Mouse (Mus musculus) hindbrain, embryonic 14.5 days (tissue): ENCODE results near the gene Pum1. TPM values are rescaled to one million over a fixed set of nuclear protein-coding genes. Genes with fewer than 3 reads are reported as not detected.
A peak's percentile ranks its signal among the peaks of the same experiment; 100 is the strongest.

ENCODE experiments used
- ATAC-seq: fragments of 200-750 bp; cut with Nextera tagmentation; 2 replicates; pipeline ENCODE4 v1.8.0; 2017; ENCODE audit warnings: moderate number of reproducible peaks, mild to moderate bottlenecking, moderate TSS enrichment, moderate library complexity; ENCODE audit not compliant: low FRiP score
- DNase-seq: peaks from one replicate; pipeline ENCODE4 v3.0.0-alpha.2; 2015; ENCODE audit warnings: low spot score
- H3K27ac ChIP-seq: fragments of 300-500 bp; sonication (generic); 2 replicates; pipeline ENCODE4 v1.5.1; 2014; ENCODE audit warnings: mild to moderate bottlenecking, moderate library complexity
- H3K27me3 ChIP-seq: fragments of 300-500 bp; sonication (generic); 2 replicates; pipeline ENCODE4 v1.6.1; 2014; ENCODE audit warnings: mild to moderate bottlenecking, low read length, mixed read lengths; ENCODE audit not compliant: control insufficient read depth, insufficient read depth
- H3K36me3 ChIP-seq: fragments of 300-500 bp; sonication (generic); replicated peaks from 2 replicates; pipeline ENCODE4 v1.6.1; 2014; ENCODE audit not compliant: control insufficient read depth, insufficient read depth
- H3K4me1 ChIP-seq: fragments of 300-500 bp; sonication (generic); replicated peaks from 2 replicates; pipeline ENCODE4 v1.6.1; 2014; ENCODE audit warnings: antibody characterized with exemption, low read length, mixed read lengths; ENCODE audit not compliant: control insufficient read depth, insufficient read depth
- H3K4me2 ChIP-seq: fragments of 300-500 bp; sonication (generic); replicated peaks from 2 replicates; pipeline ENCODE4 v1.6.1; 2014; ENCODE audit warnings: mild to moderate bottlenecking, moderate library complexity
- H3K4me3 ChIP-seq: fragments of 300-500 bp; sonication (generic); replicated peaks from 2 replicates; pipeline ENCODE4 v1.5.1; 2014; ENCODE audit warnings: mild to moderate bottlenecking, low read length
- H3K9ac ChIP-seq: fragments of 300-500 bp; sonication (generic); 2 replicates; pipeline ENCODE4 v1.6.1; 2014
- H3K9me3 ChIP-seq: fragments of 300-500 bp; sonication (generic); 2 replicates; pipeline ENCODE4 v1.6.1; 2016; ENCODE audit warnings: low read length; ENCODE audit not compliant: control insufficient read depth
- WGBS: fragments of 180-500 bp; shearing (Covaris S2); extraction: QIAGEN DNeasy Blood & Tissue Kit; methylation state at CpG from one replicate; pipeline ENCODE4 v1.1.7; 2014; 5-methylcytosine and 5-hydroxymethylcytosine counted together
- polyA plus RNA-seq: library from polyadenylated mRNA; unstranded; fragments of >200 nt; fragmentation: Nextera tagmentation; extraction: Ambion mirVana; gene quantifications from 2 replicates; pipeline ENCODE4 v1.2.1, GENCODE M21; 2014

Pum1 gene
- polyA plus RNA-seq, 1 experiment from 2014 or later: 91.1 TPM

- Histone ChIP-seq H3K27ac (no peak overlapping the region), H3K9ac (no peak overlapping the region), H3K4me1 (no peaks in the 10 kb centered on the region), H3K27me3 (no peaks in the 10 kb centered on the region), H3K4me2 (no peak overlapping the region), H3K36me3 (peaks cover 3% of the 10 kb centered on the region), H3K9me3 (no peaks in the 10 kb centered on the region), H3K4me3 (no peak overlapping the region)
- 83% methylated on average over 4 of the region's 4 CpGs for WGBS
- ATAC-seq: no peak
- no peak for DNase-seq
These were observed 72.8 kb downstream of the Pum1 start for GRCm38 (mm10) chr4:130735957-130736356.

GRCm38 (mm10) chr4:130738527-130738926 lies 75.4 kb downstream of the Pum1 start:
- Histone ChIP-seq H3K27ac (no peak overlapping the region), H3K27me3 (no peaks in the 10 kb centered on the region), H3K4me1 (no peaks in the 10 kb centered on the region), H3K9me3 (no peaks in the 10 kb centered on the region), H3K9ac (no peak overlapping the region), H3K4me3 (no peak overlapping the region), H3K36me3 (peaks cover 23% of the 10 kb centered on the region), H3K4me2 (no peak overlapping the region)
- peak; percentile 80 for DNase-seq
- ATAC-seq: peak; percentile 51; the same call in 1 of the 2 replicates
- WGBS: 64% methylated on average over 2 of the region's 2 CpGs

- H3K36me3 ChIP-seq: peaks cover 78% of the 10 kb centered on the region
- H3K9me3 ChIP-seq: no peaks in the 10 kb centered on the region
- H3K27me3 ChIP-seq: no peaks in the 10 kb centered on the region
- DNase-seq (no peak), ATAC-seq (no peak)
- H3K4me1 ChIP-seq: no peaks in the 10 kb centered on the region
- no peak overlapping the region for H3K4me2 ChIP-seq
- no peak overlapping the region for H3K4me3 ChIP-seq
- H3K9ac ChIP-seq: no peak overlapping the region
- WGBS: 87% methylated on average over 4 of the region's 4 CpGs
- H3K27ac ChIP-seq: 0 out of 2 replicates have a peak overlapping the region, but pooled peaks have one; percentile 30
These were observed 80.9 kb downstream of the Pum1 start for GRCm38 (mm10) chr4:130744058-130744457.

- Histone ChIP-seq H3K4me2 (no peak overlapping the region), H3K27ac (no peak overlapping the region), H3K36me3 (peaks cover 95% of the 10 kb centered on the region), H3K9ac (no peak overlapping the region), H3K27me3 (no peaks in the 10 kb centered on the region), H3K4me3 (no peak overlapping the region), H3K9me3 (no peaks in the 10 kb centered on the region), H3K4me1 (no peaks in the 10 kb centered on the region)
- DNase-seq (no peak), ATAC-seq (no peak)
- WGBS: 77% methylated on average over 5 of the region's 5 CpGs
These were observed 82.6 kb downstream of the Pum1 start for GRCm38 (mm10) chr4:130745561-130746306.

- no peak for DNase-seq
- no peak for ATAC-seq
- Histone ChIP-seq H3K27me3 (no peaks in the 10 kb centered on the region), H3K36me3 (peaks cover 99% of the 10 kb centered on the region), H3K4me3 (no peak overlapping the region), H3K4me2 (no peak overlapping the region), H3K4me1 (no peaks in the 10 kb centered on the region), H3K27ac (no peak overlapping the region), H3K9me3 (no peaks in the 10 kb centered on the region), H3K9ac (no peak overlapping the region)
- 71% methylated on average over 7 of the region's 7 CpGs for WGBS
These were observed 86.4 kb downstream of the Pum1 start for GRCm38 (mm10) chr4:130749566-130749965.

GRCm38 (mm10) chr4:130751966-130752365 lies 88.8 kb downstream of the Pum1 start:
- ATAC-seq: no peak
- WGBS: 85% methylated on average over 2 of the region's 2 CpGs
- peaks cover 89% of the 10 kb centered on the region for H3K36me3 ChIP-seq

GRCm38 (mm10) chr4:130752591-130752990 lies 89.5 kb downstream of the Pum1 start:
- no peak overlapping the region for H3K9ac ChIP-seq
- H3K27ac ChIP-seq: no peak overlapping the region
- H3K36me3 ChIP-seq: peaks cover 88% of the 10 kb centered on the region
- no peak for ATAC-seq
- no peak overlapping the region for H3K4me2 ChIP-seq
- H3K4me3 ChIP-seq: no peak overlapping the region
- H3K27me3 ChIP-seq: no peaks in the 10 kb centered on the region
- no peaks in the 10 kb centered on the region for H3K9me3 ChIP-seq
- no peak for DNase-seq
- H3K4me1 ChIP-seq: no peaks in the 10 kb centered on the region
- 74% methylated on average over 7 of the region's 7 CpGs for WGBS

More at GRCm38 (mm10) chr4:130751966-130752365, 88.8 kb downstream of the Pum1 start:
- no peak for DNase-seq
- H3K27me3 ChIP-seq: no peaks in the 10 kb centered on the region
- no peaks in the 10 kb centered on the region for H3K9me3 ChIP-seq
- no peak overlapping the region for H3K9ac ChIP-seq
- H3K4me2 ChIP-seq: no peak overlapping the region
- H3K4me1 ChIP-seq: no peaks in the 10 kb centered on the region
- H3K27ac ChIP-seq: no peak overlapping the region
- H3K4me3 ChIP-seq: no peak overlapping the region

GRCm38 (mm10) chr4:130753755-130754154 lies 90.6 kb downstream of the Pum1 start:
- Histone ChIP-seq H3K4me1 (no peaks in the 10 kb centered on the region), H3K27ac (no peak overlapping the region), H3K9me3 (no peaks in the 10 kb centered on the region), H3K4me3 (no peak overlapping the region), H3K36me3 (peaks cover 88% of the 10 kb centered on the region), H3K27me3 (no peaks in the 10 kb centered on the region), H3K4me2 (no peak overlapping the region), H3K9ac (no peak overlapping the region)
- DNase-seq (no peak), ATAC-seq (no peak)
- 79% methylated on average over 5 of the region's 5 CpGs for WGBS

GRCm38 (mm10) chr4:130754776-130755175 lies 91.7 kb downstream of the Pum1 start:
- Histone ChIP-seq H3K4me2 (no peak overlapping the region), H3K9me3 (no peaks in the 10 kb centered on the region), H3K9ac (no peak overlapping the region), H3K27ac (no peak overlapping the region), H3K36me3 (peaks cover 88% of the 10 kb centered on the region), H3K27me3 (no peaks in the 10 kb centered on the region), H3K4me1 (no peaks in the 10 kb centered on the region), H3K4me3 (no peak overlapping the region)
- ATAC-seq (no peak), DNase-seq (no peak)
- WGBS: 84% methylated on average over 2 of the region's 2 CpGs
